Mouse (Mus musculus) urinary bladder, postnatal 10 days (tissue): Measurements from ENCODE around the gene Catsper4.

Source experiments
- DNase-seq: peaks from one replicate; pipeline ENCODE4 v3.0.0; 2022; ENCODE audit warnings: low spot score

The Catsper4 gene

DNA sequence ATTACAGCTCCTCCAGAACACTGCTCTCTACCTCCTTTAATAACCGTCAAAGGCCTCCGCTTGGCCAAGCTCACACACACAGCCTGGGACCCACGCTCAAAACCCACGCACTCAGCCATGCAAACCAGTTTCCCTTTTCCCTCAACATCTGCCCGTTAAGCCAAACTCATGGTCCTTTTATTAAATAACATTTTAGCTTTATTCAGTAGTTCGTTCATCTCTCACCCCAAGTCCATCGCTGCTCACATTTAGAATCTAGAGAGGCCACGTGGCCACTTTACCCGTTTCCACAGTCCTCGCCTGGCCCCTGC is 23.7 kb upstream of the Catsper4 start:
- no peak for DNase-seq

DNA sequence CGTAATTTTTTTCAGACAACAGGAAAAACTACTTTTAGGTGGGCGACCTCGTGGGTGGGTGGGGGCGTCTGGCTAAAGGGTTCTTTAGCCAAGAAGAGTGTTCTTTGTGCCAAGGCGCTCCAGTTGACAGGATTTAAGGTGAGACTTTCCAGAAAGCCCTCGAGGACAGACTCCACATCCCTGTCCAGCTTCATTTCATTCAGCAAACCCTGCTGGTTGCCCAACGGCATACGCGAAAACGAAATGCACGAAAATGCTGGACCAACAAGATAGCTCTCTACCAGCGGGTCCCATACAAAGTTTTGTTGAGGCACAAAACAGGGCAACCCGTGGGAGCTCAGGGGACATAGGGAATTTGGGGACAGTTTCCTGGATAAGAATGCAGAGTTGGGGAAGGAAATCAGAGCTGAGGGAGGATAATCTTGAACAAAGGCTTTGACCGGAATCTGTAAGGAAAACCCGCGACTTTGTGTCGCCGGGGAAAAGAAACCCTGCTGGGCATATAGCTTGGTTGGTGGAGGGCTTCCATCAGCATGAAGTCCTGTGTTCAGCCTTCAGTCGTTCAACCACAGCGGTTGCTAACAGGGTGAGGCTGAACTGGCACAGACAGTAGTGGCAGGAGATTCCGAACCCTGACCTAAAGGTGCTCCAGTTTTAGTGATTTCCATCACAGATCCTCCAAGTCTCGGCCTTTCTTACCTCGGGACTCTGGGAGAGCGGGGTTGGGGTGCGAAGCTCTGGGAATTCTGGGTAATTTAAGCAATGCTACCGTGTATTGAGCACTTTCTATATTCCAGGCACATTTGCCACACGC is 23.1 kb upstream of the Catsper4 start:
- no peak for DNase-seq

DNA sequence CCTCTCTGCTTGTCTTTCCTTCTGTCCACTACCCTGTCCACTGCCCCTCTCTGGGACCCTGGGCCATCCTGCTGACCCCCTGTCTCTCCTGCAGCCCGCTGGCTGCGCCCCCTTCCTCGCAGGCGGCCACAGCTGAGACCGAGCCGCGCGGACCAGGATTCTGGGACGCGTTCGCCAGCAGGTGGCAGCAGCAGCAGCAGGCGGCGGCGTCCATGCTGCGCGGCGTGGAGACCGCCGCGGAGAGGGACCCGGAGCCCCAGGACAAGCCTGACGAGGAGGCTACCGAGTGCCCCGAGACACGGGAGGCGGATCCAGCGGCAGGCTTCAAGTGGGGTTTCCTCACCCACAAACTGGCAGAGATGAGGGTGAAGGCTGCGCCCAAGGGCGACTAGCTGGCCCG is 22.5 kb upstream of the Catsper4 start:
- DNase-seq, result no peak

DNA sequence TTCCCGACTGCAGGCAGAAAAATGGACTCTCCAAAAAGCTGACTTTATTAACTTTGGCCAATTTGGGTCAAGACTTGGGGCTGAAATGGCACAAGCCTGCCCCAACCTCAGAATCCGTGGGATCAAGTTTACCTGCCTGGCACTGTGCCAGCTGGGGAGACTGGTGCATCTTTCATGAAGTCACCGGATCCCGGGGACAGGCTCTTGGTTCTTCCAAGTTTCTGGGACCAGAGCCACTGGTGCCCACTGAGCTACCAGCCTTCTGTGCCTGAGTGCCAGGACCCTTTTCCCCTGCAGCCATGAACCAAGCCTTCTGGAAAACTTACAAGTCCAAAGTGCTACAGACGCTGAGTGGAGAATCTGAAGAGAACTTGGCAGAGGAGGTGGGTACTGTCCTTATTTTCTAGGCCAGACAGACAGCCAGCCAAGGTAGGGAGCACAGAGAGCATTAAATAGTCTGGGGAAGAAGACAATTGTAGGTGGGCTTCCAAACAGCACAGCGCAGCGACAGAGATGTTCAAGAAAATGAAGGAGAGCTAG is 19.6 kb upstream of the Catsper4 start, which contains the start of gene Gm30191:
TSS of gene Gm30191 (plus strand) at position 217 of the 540 bp plus-strand sequence.
- DNase-seq, result no peak

DNA sequence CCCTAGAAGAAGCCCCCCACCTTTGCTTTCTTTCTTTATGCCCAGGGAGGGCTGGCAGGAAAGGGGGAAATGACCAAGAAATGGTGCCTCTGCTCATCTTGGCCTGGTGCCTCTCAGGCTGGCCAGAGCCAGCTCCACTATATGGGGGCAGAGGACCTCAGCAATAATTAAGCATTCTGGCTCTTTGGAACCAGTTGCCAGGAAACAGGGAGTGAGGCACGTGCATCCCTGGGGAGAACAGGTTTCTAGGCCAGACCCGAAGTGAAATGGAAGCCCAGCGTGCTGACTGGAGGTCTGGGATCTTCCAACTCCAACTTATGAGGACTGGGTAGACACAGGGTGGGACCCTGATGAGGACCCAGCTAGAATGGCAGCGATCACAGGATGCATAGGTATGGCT is 19.1 kb upstream of the Catsper4 start:
- DNase-seq, result no peak

DNA sequence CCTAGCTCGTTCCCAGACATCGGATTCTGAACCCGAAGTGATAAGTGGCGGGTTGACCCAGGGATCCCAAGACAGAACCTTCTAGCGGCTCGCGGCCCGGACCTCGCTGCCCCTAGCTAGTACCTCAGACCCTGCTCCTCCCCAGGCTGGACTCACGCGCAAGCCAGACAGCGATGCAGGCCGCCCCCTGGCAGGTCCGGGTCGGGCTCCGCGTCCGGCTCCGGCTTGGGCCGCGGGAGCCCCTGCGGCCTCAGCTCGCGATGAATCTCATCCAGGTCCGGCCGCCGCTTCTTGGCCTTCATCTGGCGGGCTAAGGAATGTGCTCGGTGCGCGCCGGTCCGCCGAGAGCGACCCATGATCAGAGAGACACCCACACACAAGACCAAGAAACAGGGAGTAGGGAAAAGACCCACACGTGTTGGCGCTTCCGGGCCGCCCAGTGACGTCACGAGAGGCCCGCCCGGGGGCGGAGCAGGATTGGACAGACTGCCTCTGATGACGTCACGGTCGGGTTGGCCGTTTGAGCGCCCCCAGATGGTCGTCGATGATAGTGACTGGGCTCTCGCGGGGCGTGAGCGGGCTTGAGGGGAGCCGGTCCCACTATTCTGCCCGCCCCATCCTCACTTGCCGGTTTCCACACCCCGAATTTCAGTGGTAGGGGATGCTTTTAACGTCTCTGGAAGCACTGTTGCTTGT is 18.1 kb upstream of the Catsper4 start, which contains the start of gene Zfp593:
TSS of gene Zfp593 (minus strand) at position 445 of the 696 bp plus-strand sequence.
- peak; percentile 88 for DNase-seq

DNA sequence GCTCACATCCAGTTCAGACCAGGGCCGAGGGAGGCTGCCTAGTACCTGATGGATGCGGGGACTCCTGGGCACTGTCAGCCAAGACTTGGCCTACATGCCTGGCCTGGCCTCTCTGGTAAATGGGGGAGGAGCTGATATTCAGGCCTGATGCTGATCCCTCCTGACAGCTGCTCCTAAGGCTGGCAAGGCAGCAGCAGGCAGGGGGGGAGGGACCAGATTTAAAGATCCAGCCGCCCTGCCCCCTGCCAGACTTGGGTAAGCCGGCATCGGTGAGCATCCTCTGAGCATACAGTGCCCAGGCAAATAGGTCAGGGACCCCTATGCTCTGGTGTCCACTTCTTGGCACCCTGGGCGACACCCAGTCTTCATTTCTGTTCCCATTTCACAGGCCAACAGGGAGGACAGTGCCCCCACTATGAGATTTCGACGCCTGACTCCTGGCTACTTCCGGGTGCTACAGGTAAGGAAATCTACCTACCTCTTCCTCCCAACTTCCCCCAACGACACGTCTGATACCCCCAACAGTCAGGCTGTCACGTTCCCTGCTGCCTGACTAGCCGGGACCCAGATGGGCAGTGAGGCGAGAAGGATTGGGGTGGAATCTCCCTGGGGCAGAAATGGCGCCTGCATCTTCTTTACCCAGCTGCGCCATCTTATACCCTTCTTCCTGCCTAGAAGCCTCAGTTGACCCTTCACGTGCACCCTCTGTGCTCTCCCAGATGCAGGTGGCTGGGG is 16.5 kb upstream of the Catsper4 start, which contains the start of gene E130218I03Rik:
TSS of gene E130218I03Rik (plus strand) at position 147 of the 735 bp plus-strand sequence.
- no peak for DNase-seq

- no peak for DNase-seq
These were observed 11.5 kb upstream of the Catsper4 start for GRCm38 (mm10) chr4:134238686-134239085.

- DNase-seq, result peak; percentile 62
These were observed 11.1 kb upstream of the Catsper4 start, which contains the start of gene Cnksr1 for GRCm38 (mm10) chr4:134238279-134238651. Cnksr1 (minus strand) TSS chr4:134238399.

DNA sequence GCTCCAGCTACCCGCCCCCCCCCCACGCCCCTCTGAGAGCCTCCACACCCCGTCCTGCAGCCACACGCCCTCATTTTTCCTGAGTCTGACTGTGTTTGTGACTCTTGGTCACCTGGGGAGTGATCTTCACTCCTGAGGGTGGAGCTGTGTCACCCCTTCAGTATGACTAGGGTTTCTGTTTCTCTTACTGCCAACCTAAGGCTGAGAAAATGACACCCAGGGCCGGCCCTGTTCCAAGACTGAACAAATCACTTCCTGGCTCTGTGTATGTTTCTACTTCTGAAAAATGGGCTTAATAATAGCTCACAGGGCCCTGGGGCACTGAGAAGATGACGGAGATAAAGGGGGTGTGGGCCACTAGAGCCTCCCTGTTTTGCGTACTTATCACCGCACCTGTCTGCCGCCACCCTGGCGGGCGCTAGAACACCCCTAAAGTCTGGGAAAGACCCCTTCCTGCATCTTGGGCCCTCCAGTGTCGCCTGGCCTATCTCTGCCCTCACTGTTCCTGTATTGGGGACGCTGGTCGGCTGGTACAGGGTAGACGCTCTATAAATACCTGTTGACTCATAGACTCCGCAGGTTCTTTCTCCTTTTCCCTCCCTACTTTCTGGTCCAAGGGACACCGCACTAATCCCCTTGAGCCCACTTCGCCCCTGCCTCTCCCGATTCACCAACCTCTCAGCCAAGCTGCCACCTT is 10.5 kb upstream of the Catsper4 start:
- no peak for DNase-seq

DNA sequence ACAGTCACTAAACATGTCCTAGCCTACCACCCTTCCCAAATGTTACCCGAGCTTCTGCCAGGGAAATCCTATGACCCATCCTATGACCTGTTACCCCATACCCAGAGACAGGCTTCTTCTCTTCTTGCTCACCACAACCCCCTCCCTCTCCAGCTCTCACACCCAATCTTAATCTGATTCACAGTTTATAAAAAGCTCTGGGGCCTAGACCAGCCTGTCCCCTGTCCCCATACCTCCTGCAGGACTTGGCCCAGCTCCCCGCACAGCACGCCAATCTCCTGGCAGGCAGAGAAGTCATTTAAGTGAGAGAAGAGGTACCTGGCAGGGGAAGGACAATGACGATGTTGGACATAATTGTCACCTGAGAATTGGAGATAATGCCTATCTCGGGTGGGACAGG is 7.7 kb upstream of the Catsper4 start:
- no peak for DNase-seq

- no peak for DNase-seq
These were observed 3.2 kb upstream of the Catsper4 start for GRCm38 (mm10) chr4:134230431-134230830.

GRCm38 (mm10) chr4:134222793-134223600 is 4.2 kb downstream of the Catsper4 start:
- DNase-seq, result no peak

DNA sequence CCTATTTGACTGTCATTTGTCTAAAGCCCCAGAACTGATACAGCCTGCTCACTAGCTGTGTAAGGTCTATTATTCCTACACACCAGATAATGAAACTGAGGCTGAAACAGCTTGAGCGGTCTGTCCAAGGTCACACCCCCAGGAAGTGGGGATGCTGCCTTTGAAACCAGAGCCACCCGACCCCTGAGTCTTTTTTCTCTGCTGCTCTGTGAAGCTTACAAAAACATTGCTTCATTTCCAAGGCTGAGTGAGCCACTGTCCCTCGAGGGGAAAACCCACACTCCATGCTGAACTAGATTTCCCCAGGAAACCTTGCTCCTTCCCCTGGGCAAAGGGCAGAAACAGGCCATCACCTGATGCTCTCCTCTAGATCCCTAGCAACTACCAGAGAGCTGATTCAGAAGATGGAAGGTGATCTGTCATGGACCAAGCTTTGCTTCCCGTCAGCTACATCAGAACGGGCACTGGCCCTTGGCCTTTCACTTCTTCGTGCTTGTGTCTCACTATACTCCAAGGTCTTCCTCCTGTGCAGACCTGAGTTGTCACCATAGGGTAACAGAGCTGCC is 20.6 kb downstream of the Catsper4 start:
- DNase-seq, result no peak

DNA sequence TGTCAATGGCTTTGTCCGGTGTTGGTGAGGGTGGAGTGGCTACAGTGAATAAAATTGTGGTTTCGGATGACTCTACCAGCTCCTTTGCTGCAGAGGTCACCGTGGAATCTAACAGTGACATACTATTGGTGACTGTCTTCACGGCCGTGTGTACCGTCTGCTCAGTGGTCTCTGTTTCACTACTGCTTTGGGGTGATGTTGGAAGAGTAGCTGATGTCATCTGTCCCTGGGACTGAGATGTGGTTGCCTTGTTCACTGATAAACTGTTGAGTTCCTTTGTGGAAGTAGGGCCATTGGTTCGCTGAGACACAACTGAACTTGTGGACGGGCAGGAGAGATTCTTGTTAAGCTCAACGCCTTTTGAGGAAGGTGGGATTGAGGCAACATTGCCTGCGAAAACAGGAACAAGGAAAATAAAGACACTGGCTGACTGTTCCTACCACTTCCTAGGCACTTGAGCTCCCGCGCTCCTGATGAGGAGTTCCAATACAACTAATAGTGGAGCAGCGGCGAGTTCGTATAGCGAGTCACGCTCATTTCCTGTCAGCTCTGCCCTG is 23.8 kb downstream of the Catsper4 start:
- DNase-seq, result no peak

DNA sequence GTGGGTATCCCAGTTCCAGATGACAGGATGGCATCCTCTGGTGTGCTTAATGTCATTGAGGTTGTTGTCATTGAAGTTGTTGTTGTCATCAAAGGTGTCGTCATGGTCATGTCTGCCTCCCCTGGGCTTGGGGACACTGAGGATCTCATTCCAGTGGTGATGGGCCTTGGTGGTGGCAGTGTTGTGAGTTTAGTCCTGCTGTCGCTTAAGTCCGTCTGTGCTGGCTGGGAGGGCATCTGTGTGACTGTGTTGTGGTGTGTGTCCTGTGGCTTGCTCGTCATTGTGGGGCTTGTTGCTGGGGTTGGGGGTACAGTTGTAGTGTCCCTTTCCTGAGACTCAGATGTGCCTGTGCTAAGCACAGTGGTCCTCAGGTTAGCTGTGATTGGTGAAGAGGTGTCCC is 24.3 kb downstream of the Catsper4 start, which contains the start of gene Gm7534:
TSS of gene Gm7534 (minus strand) at position 101 of the 400 bp plus-strand sequence.
- no peak for DNase-seq

DNA sequence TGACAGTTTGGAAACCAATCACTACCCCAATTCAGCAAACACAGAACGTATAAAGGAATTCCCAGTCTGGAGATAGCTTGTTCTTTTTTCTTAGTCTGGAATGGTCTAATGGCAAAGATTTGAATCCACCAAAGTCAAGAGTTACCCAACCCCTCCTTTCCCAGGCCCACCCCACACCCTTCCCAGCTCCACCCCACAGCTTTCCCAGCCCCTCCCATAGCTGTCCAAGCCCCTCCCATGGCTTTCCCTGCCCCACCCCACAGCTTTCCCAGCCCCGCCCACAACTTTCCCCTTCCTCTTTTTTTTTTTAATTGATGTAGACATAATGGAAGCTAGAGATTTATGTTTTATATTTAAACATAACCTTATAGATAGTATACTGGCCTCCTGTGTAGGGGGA is 27.8 kb downstream of the Catsper4 start:
- DNase-seq, result no peak

DNA sequence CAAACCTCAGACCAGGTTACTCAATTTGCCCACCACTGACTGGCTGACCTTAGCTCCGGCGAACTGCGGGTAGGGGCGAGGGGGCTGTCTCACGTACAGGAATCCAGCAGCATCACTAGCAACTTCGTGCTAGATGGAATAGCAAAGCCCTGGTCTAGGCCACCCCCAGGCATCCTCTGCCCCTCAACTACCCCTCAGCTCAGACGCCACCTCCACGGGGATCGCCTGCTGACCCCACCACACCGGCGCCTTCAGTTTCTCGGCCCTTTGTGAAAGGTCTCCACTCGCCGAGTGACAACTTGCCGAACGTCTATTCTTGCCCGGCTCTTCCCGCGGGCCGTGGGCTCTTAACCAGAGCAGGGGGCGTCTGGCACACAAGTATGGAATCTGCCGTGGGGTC is 40.9 kb downstream of the Catsper4 start:
- DNase-seq, result no peak

- no peak for DNase-seq
These were observed 41.6 kb downstream of the Catsper4 start for GRCm38 (mm10) chr4:134185569-134185968.

- no peak for DNase-seq
These were observed 43.5 kb downstream of the Catsper4 start for GRCm38 (mm10) chr4:134183711-134184110.
